Mouse (Mus musculus) bone marrow, adult 2 months (tissue): Measurements from ENCODE around the gene Gpr146. TPM values are rescaled to one million over a fixed set of nuclear protein-coding genes. Genes with fewer than 3 reads are reported as not detected.

Experiments
- H3K27ac ChIP-seq: fragments of 200-500 bp; 2 replicates; pipeline ENCODE4 v1.5.1; 2012; ENCODE audit warnings: low read depth, mild to moderate bottlenecking, control low read depth, inconsistent platforms, low read length; ENCODE audit not compliant: control insufficient read depth, poor library complexity, insufficient read depth
- H3K4me1 ChIP-seq: fragments of 200-500 bp; 2 replicates; pipeline ENCODE4 v1.6.1; 2011; ENCODE audit warnings: low read length; ENCODE audit not compliant: control insufficient read depth, insufficient read depth
- H3K4me3 ChIP-seq: fragments of 200-500 bp; replicated peaks from 2 replicates; pipeline ENCODE3; 2011; ENCODE audit warnings: mild to moderate bottlenecking, low read depth, low read length, control low read depth; ENCODE audit not compliant: control insufficient read depth
- CTCF ChIP-seq: fragments of 200-500 bp; IDR thresholded peaks from 2 replicates; pipeline ENCODE4 v1.5.1; 2011; ENCODE audit warnings: low read length, control low read depth; ENCODE audit not compliant: control insufficient read depth, insufficient read depth
- POLR2A ChIP-seq: fragments of 200-500 bp; IDR thresholded peaks from 2 replicates; pipeline ENCODE4 v1.6.1; 2011; ENCODE audit warnings: low read depth, mild to moderate bottlenecking, control low read depth, low read length, borderline replicate concordance; ENCODE audit not compliant: control insufficient read depth
- WGBS: fragments of 180-500 bp; shearing (Covaris S2); methylation state at CpG from one replicate; pipeline ENCODE4 v1.1.7; 2018; 5-methylcytosine and 5-hydroxymethylcytosine counted together
- polyA plus RNA-seq: library from polyadenylated mRNA; stranded (reverse); fragments of >200 nt; gene quantifications from 2 replicates; pipeline ENCODE4 v1.2.4, GENCODE M21; 2011; ENCODE audit warnings: low replicate concordance; ENCODE audit not compliant: missing spikeins, insufficient read depth, insufficient read length

Gpr146 gene
- polyA plus RNA-seq, 1 experiment: 20.1 TPM

DNA sequence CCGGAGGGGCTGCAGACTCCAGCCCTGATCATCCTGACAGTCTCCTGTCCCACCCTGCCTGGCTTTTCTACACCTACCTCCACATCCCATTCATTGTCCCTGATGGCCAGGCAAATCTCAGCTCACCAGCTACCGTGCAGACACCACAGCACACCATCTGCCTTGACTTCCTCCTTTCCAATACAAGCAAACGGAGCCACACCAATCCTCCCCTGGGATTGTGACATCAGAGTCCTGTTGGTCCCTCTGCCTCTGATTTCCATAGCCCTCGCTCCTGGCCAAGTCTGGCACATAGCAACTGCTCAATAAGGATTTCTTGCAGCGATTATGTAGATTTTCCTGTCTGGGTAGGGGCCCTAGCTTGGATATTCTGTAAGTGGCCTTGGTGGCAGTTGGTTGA, 26.4 kb upstream of the Gpr146 start, which contains the start of gene Cox19:
Cox19 (minus strand) TSS at position 285 of the 400 bp plus-strand sequence.
- TF ChIP-seq CTCF (no peak), POLR2A (no peak)
- Histone ChIP-seq H3K27ac (no peak within 1 kb of the TSS), H3K4me3 (no peak within 1 kb of the TSS), H3K4me1 (no peaks in the 10 kb centered on the region)
- 33% methylated on average over 5 of the region's 5 CpGs for WGBS

GRCm38 (mm10) chr5:139351628-139352027, 25.9 kb upstream of the Gpr146 start:
- no peaks in the 10 kb centered on the region for H3K4me1 ChIP-seq
- WGBS: 43% methylated on average over 8 of the region's 8 CpGs
- no peak overlapping the region for H3K27ac ChIP-seq
- no peak for TF ChIP-seq POLR2A
- no peak for TF ChIP-seq CTCF
- no peak overlapping the region for H3K4me3 ChIP-seq

DNA sequence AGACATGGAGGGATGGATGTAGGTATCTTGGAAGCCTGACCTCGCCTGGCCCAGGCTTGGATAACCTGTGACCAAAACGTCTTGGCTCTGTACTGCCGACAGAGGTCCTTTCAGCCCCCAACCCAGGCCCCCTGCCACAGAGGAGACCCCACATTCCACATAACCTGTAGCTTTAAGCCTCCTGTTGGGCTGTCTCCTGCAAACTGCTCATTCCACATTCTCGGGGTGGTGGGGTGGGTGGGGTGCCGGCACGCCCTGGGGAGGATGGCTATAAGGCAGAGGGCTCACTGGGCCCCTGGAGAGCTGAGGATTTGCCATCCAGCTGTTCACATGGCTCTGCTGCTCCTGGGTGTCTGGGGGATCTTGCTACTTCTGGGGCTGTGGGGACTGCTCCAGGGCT, 25.2 kb upstream of the Gpr146 start, which contains the start of gene Cyp2w1:
Cyp2w1 (plus strand) TSS at position 301 of the 400 bp plus-strand sequence.
- 83% methylated on average over 6 of the region's 6 CpGs for WGBS
- TF ChIP-seq POLR2A: no peak
- no peak for TF ChIP-seq CTCF
- Histone ChIP-seq H3K4me1 (no peaks in the 10 kb centered on the region), H3K27ac (no peak within 1 kb of the TSS), H3K4me3 (no peak within 1 kb of the TSS)

DNA sequence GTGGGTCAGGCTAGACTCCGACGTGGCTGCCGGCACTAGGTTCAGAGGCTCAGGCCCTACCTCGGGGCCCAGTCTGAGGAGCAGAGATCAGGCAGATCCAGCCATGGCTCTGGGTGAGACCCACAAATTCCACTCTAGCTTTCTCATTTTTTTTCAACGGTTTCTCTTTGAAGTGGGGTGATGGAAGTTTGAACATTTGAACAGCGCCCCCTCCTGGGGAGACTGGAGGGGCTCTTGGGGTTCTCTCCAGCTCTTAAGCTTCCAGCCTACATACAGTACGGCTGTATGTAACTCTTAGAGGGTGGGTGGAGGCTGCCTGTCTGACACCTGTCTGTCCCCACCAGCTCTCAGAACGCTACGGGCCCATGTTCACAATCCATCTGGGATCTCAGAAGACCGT, 24.0 kb upstream of the Gpr146 start:
- H3K4me1 ChIP-seq: no peaks in the 10 kb centered on the region
- no peak overlapping the region for H3K4me3 ChIP-seq
- no peak overlapping the region for H3K27ac ChIP-seq
- peak; percentile 28; the same call in 1 of the 2 replicates for TF ChIP-seq CTCF
- no peak for TF ChIP-seq POLR2A
- 51% methylated on average over 10 of the region's 10 CpGs for WGBS

GRCm38 (mm10) chr5:139353946-139354345, 23.6 kb upstream of the Gpr146 start:
- Histone ChIP-seq H3K27ac (no peak overlapping the region), H3K4me3 (no peak overlapping the region), H3K4me1 (no peaks in the 10 kb centered on the region)
- TF ChIP-seq CTCF (no peak), POLR2A (no peak)
- WGBS: 80% methylated on average over 11 of the region's 11 CpGs

DNA sequence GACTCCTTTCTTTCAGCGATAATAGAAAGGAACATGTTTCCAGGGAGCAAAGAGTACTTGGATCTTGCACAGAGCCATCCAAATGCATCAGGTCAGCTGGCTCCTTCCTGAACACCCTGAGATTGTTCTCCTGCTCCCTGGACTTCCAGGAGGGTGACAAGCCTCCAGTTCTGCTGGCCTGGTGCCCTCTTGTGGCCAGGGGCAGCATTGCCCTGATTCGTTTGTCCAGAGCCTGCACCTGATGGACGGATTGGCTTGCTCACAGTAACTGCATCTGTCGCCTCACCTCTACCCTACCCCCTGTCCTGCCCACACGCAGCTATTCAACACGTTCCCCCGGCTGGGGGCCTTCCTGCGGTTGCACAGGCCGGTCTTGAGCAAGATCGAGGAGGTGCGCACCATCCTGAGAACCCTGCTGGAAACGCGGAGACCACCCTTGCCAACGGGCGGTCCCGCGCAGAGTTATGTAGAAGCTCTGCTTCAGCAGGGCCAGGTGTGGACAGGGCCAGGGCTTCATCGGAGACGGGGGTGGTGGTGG, 22.2 kb upstream of the Gpr146 start:
- no peak overlapping the region for H3K4me3 ChIP-seq
- H3K4me1 ChIP-seq: no peaks in the 10 kb centered on the region
- TF ChIP-seq POLR2A: peak; percentile 11; the same call in 1 of the 2 replicates
- peak; percentile 99 for TF ChIP-seq CTCF
- no peak overlapping the region for H3K27ac ChIP-seq
- WGBS: 32% methylated on average over 19 of the region's 19 CpGs

GRCm38 (mm10) chr5:139358653-139359052, 18.8 kb upstream of the Gpr146 start:
- H3K4me3 ChIP-seq: no peak overlapping the region
- no peak overlapping the region for H3K27ac ChIP-seq
- no peaks in the 10 kb centered on the region for H3K4me1 ChIP-seq
- WGBS: 75% methylated on average over 2 of the region's 2 CpGs
- TF ChIP-seq POLR2A (no peak), CTCF (peak; percentile 76)

GRCm38 (mm10) chr5:139359244-139359643, 18.3 kb upstream of the Gpr146 start:
- TF ChIP-seq CTCF: no peak
- TF ChIP-seq POLR2A: no peak
- no peaks in the 10 kb centered on the region; the same call in 1 of the 2 replicates for H3K4me1 ChIP-seq
- no peak overlapping the region for H3K27ac ChIP-seq
- no peak overlapping the region for H3K4me3 ChIP-seq
- 86% methylated on average over 5 of the region's 5 CpGs for WGBS

- Histone ChIP-seq H3K4me1 (peaks cover 17% of the 10 kb centered on the region), H3K27ac (no peak overlapping the region), H3K4me3 (no peak overlapping the region)
- 26% methylated on average over 7 of the region's 7 CpGs for WGBS
- TF ChIP-seq POLR2A: no peak
- TF ChIP-seq CTCF: no peak
Measured at GRCm38 (mm10) chr5:139363858-139364257, 13.6 kb upstream of the Gpr146 start.
